Mouse (Mus musculus): ENCODE measurements around the gene Pla2g2f. TPM values are rescaled to one million over a fixed set of nuclear protein-coding genes. Genes with fewer than 3 reads are reported as not detected.

Pla2g2f gene
- polyA plus RNA-seq (2016; fragmentation: Nextera tagmentation; extraction: Ambion mirVana), result 0.08 and 0.28 TPM in 2 replicates

DNA sequence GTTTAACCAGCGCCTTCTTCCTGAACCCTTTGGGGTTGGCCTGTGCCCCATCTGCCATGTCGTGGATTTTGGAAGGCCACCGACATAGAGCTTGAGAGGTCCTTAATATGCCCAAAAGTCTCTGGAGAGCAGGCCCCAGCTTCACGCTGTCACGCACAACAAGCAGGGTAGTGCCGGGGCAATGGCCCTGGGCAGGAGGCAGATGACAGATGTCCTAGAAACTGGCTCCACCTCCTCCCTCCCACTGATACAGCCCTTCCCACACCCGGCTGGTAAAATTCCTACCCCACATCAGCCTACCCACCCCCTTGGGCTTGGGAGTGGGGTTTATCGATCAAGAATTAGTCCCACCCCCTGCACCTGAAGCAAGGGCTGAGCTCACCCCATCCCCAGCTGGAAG, at the start of gene Pla2g2f:
TSS of gene Pla2g2f (minus strand) at position 211 of the 400 bp plus-strand sequence.
- H3K9ac ChIP-seq, result no peak within 1 kb of the TSS
- H3K9me3 ChIP-seq, result no peaks in the 10 kb centered on the region
- ATAC-seq (ENCODE audit: low FRiP score, low read depth), result no peak
- H3K27me3 ChIP-seq (replicated peaks), result no peaks in the 10 kb centered on the region
- no peaks in the 10 kb centered on the region for H3K36me3 ChIP-seq
- 74% methylated on average over 8 of the region's 8 CpGs for WGBS
- H3K4me3 ChIP-seq, result no peak within 1 kb of the TSS
- peaks cover 12% of the 10 kb centered on the region for H3K4me1 ChIP-seq
- no peak within 1 kb of the TSS for H3K4me2 ChIP-seq (replicated peaks)
- no peak within 1 kb of the TSS for H3K27ac ChIP-seq

DNA sequence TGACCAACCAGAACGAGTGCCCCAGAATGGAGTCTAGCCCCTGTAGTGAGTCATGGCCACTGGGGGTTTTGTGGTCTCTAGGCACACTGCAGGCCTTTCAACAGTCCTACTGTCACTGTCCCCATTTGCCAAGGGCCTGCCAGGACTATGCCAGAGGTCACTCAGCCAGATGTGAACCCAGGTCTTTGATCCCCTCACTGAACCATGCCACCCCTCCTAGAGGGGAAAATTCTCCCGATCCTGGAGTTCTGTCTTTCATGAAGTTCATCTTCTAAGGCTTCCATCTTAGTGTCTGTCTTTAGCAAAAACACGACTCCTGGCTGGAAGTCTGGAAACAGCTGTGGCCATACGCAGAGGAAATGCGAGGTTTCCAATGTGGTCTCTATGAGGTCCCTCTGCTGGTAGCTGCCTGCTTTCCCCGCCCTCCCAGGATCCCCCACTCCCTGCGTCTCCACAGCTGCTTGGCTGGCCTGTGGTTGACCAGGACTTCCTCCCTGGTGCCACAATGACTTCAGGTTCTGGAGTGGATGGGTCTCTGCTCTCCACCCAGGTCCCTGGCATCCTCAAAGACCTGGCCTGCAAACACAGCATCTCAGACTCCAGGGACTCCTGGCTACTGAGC, 49.6 kb upstream of the Pla2g2f start:
- H3K4me3 ChIP-seq, result no peak overlapping the region
- H3K9me3 ChIP-seq, result no peaks in the 10 kb centered on the region
- 70% methylated on average over 7 of the region's 7 CpGs for WGBS
- no peaks in the 10 kb centered on the region for H3K4me1 ChIP-seq
- H3K9ac ChIP-seq, result no peak overlapping the region
- no peak overlapping the region for H3K27ac ChIP-seq
- H3K27me3 ChIP-seq (replicated peaks), result no peaks in the 10 kb centered on the region
- no peak overlapping the region for H3K4me2 ChIP-seq (replicated peaks)
- no peak for ATAC-seq (ENCODE audit: low FRiP score, low read depth)
- H3K36me3 ChIP-seq, result no peaks in the 10 kb centered on the region

DNA sequence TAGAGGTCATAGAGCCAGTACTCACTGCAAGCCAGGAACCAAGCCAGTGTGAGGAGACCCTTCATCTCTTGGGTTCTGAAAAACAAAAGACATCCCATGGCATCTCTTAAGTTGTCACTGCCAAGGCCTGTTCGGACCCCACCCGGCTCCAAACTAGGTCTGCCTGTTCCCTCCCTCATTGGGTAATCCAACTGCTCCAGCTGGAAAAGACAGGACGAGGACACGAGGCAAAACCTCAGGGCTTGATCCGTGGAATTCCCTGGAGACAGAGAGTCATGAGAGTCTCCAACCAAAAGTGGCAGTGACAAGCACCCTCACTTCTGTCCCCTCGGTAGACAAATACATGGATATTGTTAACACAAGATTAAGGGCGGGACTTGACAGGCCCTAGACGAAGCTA, 48.7 kb upstream of the Pla2g2f start:
- no peaks in the 10 kb centered on the region for H3K9me3 ChIP-seq
- no peaks in the 10 kb centered on the region for H3K36me3 ChIP-seq
- 86% methylated on average over 8 of the region's 8 CpGs for WGBS
- H3K4me2 ChIP-seq (replicated peaks), result no peak overlapping the region
- no peaks in the 10 kb centered on the region for H3K27me3 ChIP-seq (replicated peaks)
- H3K4me3 ChIP-seq, result no peak overlapping the region
- ATAC-seq (ENCODE audit: low FRiP score, low read depth), result no peak
- no peak overlapping the region for H3K27ac ChIP-seq
- no peaks in the 10 kb centered on the region for H3K4me1 ChIP-seq
- H3K9ac ChIP-seq, result no peak overlapping the region

DNA sequence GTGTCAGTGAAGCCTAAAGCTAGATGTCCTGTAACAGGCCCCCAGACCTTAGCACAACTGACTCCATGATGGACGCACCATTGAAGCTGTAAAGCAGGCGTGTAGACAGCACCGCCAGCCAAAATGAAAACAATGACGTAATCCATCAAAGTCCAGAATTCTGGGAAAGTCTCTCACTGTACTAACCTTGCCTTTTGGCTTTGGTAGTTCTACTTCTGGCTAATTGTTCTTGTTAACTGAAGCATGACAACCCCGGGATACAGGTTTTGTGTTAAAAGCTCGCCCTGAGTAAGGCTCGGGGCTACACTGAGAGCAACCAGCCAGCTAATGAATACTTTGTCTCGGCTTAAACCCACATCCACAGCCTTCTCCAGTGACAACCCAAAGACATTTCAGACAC, 47.8 kb upstream of the Pla2g2f start:
- Histone ChIP-seq H3K4me3 (no peak overlapping the region), H3K9me3 (no peaks in the 10 kb centered on the region), H3K27ac (no peak overlapping the region), H3K9ac (no peak overlapping the region), H3K4me1 (no peaks in the 10 kb centered on the region), H3K27me3 (replicated peaks) (no peaks in the 10 kb centered on the region), H3K4me2 (replicated peaks) (no peak overlapping the region), H3K36me3 (no peaks in the 10 kb centered on the region)
- ATAC-seq (ENCODE audit: low FRiP score, low read depth), result no peak
- 32% methylated on average over 8 of the region's 8 CpGs for WGBS

DNA sequence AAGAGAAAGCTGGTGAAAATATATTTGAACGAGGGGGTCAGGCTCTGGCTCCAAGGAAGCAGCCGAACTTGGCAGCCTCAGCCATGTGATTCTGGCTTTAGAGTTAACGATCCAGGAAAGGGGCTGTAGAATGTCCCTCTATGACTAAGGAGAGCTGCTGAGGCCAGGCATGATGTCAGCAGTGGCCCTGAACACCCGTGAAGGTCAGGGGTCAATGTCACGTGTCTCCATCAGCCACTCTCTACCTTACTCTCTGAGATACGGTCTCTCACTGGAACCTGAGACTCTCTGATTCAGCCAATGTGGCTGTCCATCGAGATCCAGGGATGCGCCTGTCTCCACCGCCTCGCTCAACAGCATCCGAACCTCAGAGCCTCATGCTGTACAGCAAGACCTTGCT, 45.5 kb upstream of the Pla2g2f start:
- WGBS, result 89% methylated on average over 11 of the region's 11 CpGs
- Histone ChIP-seq H3K36me3 (no peaks in the 10 kb centered on the region), H3K9ac (no peak overlapping the region), H3K27me3 (replicated peaks) (no peaks in the 10 kb centered on the region), H3K27ac (no peak overlapping the region), H3K4me3 (no peak overlapping the region), H3K9me3 (no peaks in the 10 kb centered on the region), H3K4me2 (replicated peaks) (no peak overlapping the region), H3K4me1 (no peaks in the 10 kb centered on the region)
- ATAC-seq (ENCODE audit: low FRiP score, low read depth), result no peak

DNA sequence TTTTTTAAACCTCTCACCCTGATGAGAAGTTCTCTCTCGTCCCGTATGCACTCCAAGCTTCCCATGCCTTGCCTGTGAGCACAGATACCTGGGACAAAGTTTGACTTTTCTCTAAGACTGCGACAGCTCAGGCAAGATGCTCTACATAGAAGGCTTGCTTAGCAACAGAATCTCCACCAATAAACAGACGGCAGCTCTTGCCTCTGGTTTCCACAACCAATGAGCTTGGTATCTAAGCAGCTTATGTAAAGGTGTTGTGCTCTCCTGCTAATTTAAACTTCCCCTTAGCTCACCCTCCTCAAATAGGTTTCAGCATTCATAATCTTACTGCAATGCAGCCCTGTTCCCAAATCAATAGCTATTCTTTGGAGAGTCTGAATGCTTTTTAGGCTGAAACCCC, 44.2 kb upstream of the Pla2g2f start:
- no peak for ATAC-seq (ENCODE audit: low FRiP score, low read depth)
- Histone ChIP-seq H3K27me3 (replicated peaks) (no peaks in the 10 kb centered on the region), H3K27ac (no peak overlapping the region), H3K4me2 (replicated peaks) (no peak overlapping the region), H3K9me3 (no peaks in the 10 kb centered on the region), H3K4me3 (no peak overlapping the region), H3K4me1 (no peaks in the 10 kb centered on the region), H3K9ac (no peak overlapping the region), H3K36me3 (no peaks in the 10 kb centered on the region)
- 81% methylated on average over 4 of the region's 4 CpGs for WGBS

DNA sequence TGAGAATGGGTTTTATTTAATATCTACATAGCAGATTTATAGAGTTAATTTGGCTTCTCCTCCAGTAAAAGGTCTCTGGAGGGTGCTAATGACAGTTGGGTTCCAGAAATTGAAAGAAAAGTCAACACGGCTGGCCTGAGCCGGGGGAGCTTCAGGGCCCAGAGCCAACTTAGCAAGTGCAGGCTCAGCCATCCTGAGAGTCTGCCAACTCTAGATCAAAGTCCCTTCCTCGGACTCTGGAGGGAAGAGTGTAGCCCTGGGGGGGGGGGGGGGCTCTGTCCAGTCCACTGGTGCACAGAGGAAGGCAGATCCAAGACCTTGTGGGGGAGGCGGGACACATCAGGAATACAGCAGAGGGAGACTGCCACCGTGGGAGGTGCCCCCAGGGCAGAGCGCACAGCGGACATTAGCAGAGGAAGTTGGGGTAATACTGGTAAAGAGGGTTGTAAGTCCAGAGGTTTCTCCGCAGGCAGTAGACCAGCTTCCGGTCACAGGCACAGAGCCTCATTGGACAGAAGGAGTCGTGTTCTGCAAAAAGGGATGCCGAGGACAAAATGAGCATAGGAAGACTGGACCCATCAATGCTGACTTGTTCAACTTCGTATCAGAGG, 42.8 kb upstream of the Pla2g2f start:
- Histone ChIP-seq H3K27me3 (replicated peaks) (no peaks in the 10 kb centered on the region), H3K9me3 (no peaks in the 10 kb centered on the region), H3K27ac (no peak overlapping the region), H3K4me3 (no peak overlapping the region), H3K9ac (no peak overlapping the region), H3K36me3 (no peaks in the 10 kb centered on the region), H3K4me2 (replicated peaks) (no peak overlapping the region), H3K4me1 (no peaks in the 10 kb centered on the region)
- WGBS, result 63% methylated on average over 12 of the region's 12 CpGs
- ATAC-seq (ENCODE audit: low FRiP score, low read depth), result no peak

DNA sequence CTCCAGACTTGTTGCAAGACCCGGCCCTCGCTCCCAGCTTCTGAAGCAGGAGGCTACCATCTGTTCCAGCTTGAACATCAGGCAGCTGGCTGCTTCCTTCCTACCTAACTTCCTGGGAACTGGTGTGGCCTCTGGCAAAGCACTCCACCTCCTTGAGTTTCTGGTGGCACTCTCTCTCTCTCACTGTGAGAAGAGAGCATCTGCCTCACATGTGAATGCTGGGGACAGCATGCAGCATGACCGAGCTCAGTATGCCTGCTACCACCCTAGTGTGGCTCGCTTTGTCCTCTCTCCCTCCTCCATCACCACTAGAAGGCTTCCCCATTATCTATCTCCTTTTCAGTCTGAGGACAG, 39.8 kb upstream of the Pla2g2f start:
- Histone ChIP-seq H3K9me3 (no peaks in the 10 kb centered on the region), H3K27me3 (replicated peaks) (no peaks in the 10 kb centered on the region), H3K4me2 (replicated peaks) (no peak overlapping the region), H3K4me1 (no peaks in the 10 kb centered on the region), H3K9ac (no peak overlapping the region), H3K36me3 (no peaks in the 10 kb centered on the region), H3K4me3 (no peak overlapping the region), H3K27ac (no peak overlapping the region)
- no peak for ATAC-seq (ENCODE audit: low FRiP score, low read depth)
- WGBS, result 79% methylated on average over 4 of the region's 4 CpGs

DNA sequence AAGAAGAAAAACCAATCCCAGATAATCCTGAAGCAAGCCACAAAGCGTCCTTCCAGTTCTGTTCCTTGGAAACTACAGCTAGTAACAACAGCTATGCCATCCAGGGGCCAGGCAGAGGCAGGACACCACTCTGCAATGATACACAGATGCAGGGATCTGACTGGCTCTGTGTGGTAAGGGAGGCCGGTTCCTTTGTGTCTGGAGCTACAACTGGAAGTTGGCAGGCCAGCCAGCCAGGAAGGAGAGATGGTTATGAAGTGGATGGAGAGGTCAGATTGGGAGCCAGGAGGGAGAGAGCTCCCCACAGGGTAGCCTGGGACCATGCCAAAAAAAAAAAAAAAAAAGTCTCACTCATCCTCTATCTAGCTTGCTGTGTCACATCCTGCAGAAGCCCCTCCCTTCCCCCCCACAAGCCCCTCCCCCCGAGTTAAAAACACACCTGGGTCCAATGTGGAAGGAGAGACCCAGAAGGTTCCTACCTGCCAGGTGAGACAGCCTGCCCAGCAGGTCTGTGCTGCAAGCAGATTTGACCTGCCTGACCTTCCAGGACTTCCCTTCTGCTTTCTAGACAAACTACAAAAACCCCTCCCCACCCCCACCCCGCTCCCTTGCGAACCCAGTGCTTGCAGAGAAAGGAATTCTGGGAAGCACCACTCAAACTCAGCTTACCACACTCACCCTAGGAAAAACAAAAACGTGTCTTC, 39.2 kb upstream of the Pla2g2f start:
- no peak for ATAC-seq (ENCODE audit: low FRiP score, low read depth)
- H3K4me1 ChIP-seq, result no peaks in the 10 kb centered on the region
- WGBS, result 55% methylated on average over 6 of the region's 6 CpGs
- H3K9me3 ChIP-seq, result no peaks in the 10 kb centered on the region
- H3K4me2 ChIP-seq (replicated peaks), result no peak overlapping the region
- no peaks in the 10 kb centered on the region for H3K27me3 ChIP-seq (replicated peaks)
- H3K4me3 ChIP-seq, result no peak overlapping the region
- H3K27ac ChIP-seq, result no peak overlapping the region
- no peak overlapping the region for H3K9ac ChIP-seq
- H3K36me3 ChIP-seq, result no peaks in the 10 kb centered on the region

DNA sequence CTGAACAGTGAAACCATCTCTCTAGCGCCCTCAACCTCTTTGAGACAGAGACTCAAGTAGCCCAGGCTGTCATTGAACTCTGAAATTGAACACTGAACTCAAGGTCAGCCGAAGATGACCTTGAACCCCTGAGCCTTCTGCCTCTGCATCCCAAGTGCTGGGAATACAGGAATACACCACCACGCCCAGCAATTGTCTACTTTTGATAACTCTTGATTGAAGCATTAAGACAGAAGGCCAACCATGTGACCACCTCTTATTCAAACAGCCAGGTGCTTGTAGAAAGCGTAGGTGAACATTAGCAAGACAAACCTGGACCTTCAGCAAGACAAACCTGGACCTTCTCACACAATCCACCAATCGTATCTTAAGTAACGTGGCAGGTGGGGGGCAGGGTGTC, 36.9 kb upstream of the Pla2g2f start:
- no peak for ATAC-seq (ENCODE audit: low FRiP score, low read depth)
- no peaks in the 10 kb centered on the region for H3K9me3 ChIP-seq
- 87% methylated on average over 6 of the region's 6 CpGs for WGBS

DNA sequence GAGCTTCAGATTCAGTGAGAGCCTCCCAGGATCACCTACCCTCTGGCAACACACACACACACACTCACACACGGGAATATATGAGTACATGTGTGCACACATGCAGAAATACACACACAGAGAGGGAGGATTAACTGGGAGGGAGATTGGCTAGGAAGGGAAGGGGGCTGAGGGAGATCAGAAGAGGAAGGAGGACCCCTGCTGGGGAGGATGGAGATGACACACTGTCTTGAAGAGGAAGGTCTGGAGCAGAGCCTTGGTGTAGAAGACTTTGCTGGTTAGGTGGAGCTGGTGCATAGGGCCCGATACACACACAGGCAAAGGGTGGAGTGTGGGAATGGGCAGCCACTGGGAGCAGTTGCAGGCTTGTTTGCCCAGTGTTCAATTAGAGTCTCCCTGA, 35.9 kb upstream of the Pla2g2f start:
- Histone ChIP-seq H3K9ac (no peak overlapping the region), H3K27ac (no peak overlapping the region), H3K27me3 (replicated peaks) (no peaks in the 10 kb centered on the region), H3K9me3 (no peaks in the 10 kb centered on the region), H3K4me3 (no peak overlapping the region), H3K4me1 (no peaks in the 10 kb centered on the region), H3K4me2 (replicated peaks) (no peak overlapping the region), H3K36me3 (no peaks in the 10 kb centered on the region)
- ATAC-seq (ENCODE audit: low FRiP score, low read depth), result no peak
- 66% methylated on average over 2 of the region's 2 CpGs for WGBS

More for the DNA sequence above, 36.9 kb upstream of the Pla2g2f start:
- H3K27ac ChIP-seq, result no peak overlapping the region
- no peaks in the 10 kb centered on the region for H3K36me3 ChIP-seq
- no peak overlapping the region for H3K4me3 ChIP-seq
- no peaks in the 10 kb centered on the region for H3K27me3 ChIP-seq (replicated peaks)
- H3K9ac ChIP-seq, result no peak overlapping the region
- no peak overlapping the region for H3K4me2 ChIP-seq (replicated peaks)
- no peaks in the 10 kb centered on the region for H3K4me1 ChIP-seq

DNA sequence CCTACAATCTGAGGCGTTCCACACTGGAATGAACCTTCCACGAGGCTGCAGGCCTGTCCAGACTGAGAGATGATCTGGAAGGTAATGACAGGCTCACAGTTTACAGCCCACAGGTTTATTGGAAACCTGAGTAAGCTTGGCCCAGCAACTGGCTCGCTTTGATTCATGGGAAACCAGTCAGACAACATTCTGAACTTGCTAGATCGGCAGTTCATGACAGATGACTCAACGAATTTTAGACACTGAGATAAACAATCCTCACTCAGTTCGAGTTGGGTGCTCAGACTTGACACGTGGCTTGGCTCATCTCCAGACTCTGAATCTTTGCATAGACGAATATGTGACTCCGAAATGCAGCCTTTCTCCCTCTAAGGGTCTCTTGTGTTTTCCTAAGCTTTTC, 35.2 kb upstream of the Pla2g2f start:
- Histone ChIP-seq H3K4me2 (replicated peaks) (no peak overlapping the region), H3K4me3 (no peak overlapping the region), H3K4me1 (no peaks in the 10 kb centered on the region), H3K9ac (no peak overlapping the region), H3K27me3 (replicated peaks) (no peaks in the 10 kb centered on the region; the same call in 1 of the 2 replicates), H3K9me3 (no peaks in the 10 kb centered on the region), H3K36me3 (no peaks in the 10 kb centered on the region), H3K27ac (no peak overlapping the region)
- ATAC-seq (ENCODE audit: low FRiP score, low read depth), result no peak
- WGBS, result 74% methylated on average over 9 of the region's 9 CpGs

DNA sequence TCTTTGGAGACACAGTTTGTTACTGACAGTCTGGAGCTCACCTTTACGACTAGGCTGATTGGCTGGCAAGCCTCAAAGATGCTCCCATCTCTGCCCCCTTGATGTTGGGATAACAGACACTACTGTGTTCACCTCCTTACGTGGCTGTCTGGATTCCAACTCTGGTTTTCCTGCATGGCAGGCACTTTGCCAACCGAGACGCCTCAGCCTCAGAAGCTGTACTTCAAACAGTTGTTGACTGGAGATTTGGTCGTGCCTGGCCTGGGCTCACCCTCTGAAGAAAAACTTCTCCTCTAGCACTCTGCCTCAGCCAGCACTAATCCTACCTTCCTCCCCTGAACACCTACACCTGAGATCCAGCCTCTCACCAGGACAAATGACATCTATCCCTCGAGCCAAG, 34.0 kb upstream of the Pla2g2f start:
- Histone ChIP-seq H3K9ac (no peak overlapping the region), H3K36me3 (no peaks in the 10 kb centered on the region), H3K4me2 (replicated peaks) (no peak overlapping the region), H3K27ac (no peak overlapping the region), H3K4me3 (no peak overlapping the region), H3K4me1 (no peaks in the 10 kb centered on the region), H3K27me3 (replicated peaks) (no peaks in the 10 kb centered on the region; the same call in 1 of the 2 replicates), H3K9me3 (no peaks in the 10 kb centered on the region)
- no peak for ATAC-seq (ENCODE audit: low FRiP score, low read depth)
- 81% methylated on average over 6 of the region's 6 CpGs for WGBS
